Comparison of ENCODE assay signal across 9 mouse cellular contexts in the genomic region with DNA sequence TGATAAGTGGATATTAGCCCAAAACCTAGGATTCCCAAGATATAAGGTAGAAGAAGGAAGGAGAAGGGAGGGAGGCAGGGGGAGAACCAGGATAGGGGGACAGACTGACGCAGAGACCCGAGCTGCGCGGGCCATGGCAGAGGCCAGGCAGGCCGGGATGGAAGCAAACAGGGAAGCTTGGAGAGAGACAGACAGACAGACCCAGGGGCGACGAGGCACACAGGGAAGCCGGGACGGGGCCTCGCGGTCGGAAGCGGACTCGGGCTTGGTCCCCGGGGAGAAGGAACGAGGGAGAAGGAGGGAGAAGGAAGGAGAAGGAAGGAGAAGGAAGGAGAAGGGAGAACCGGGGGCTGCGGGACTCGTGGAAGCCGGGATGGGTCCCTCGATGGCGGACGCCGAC. TPM values are rescaled to one million over a fixed set of nuclear protein-coding genes. Genes with fewer than 3 reads are reported as not detected.
DNase-seq lines count a peak whose midpoint lies in the region; ATAC-seq and TF ChIP-seq lines count a peak whose summit lies in the region.
"Not testable (repeated sequence)": the region's sequence is repeated elsewhere in the genome, so short reads cannot be mapped to it uniquely, and the experiment has no call there.
"Had no signal": no experiment of that assay in that cellular context is flagged by ENCODE, and none has a peak within 500 bp of the region (broad histone marks: within the 10 kb centered on the region; RNA-seq: fewer than 3 reads in every experiment).

No protein-coding gene starts in this region.

- not testable (repeated sequence) for H3K9me3 ChIP-seq in embryonic facial prominence, embryonic 15.5 days (replicated peaks); heart, embryonic 14.5 days (ENCODE audit: control insufficient read depth, low read length); kidney, embryonic 14.5 days (ENCODE audit: control insufficient read depth, low read length); midbrain, embryonic 12.5 days

- peak overlapping the region; percentile 35 for H3K4me2 ChIP-seq in embryonic facial prominence, embryonic 15.5 days (replicated peaks)
- H3K4me2 ChIP-seq in heart, embryonic 14.5 days (ENCODE audit: low read length) = peak overlapping the region; percentile 53
- H3K4me2 ChIP-seq in kidney, embryonic 14.5 days (replicated peaks; ENCODE audit: low read depth, low read length) = peak overlapping the region; percentile 6; the same call in 1 of the 2 replicates
- H3K4me2 ChIP-seq in midbrain, embryonic 12.5 days (replicated peaks) = peak overlapping the region; percentile 21

- TF ChIP-seq POLR2A in liver, adult 2 months (IDR thresholded peaks at IDR 0.05; ENCODE audit: extremely low read depth, insufficient read depth, low read length) = not testable (repeated sequence)

- ATAC-seq in embryonic facial prominence, embryonic 15.5 days (ENCODE audit: insufficient number of reproducible peaks, low FRiP score, low TSS enrichment, low read depth) = peak; percentile 27; the same call in 1 of the 2 replicates
- ATAC-seq in heart, embryonic 14.5 days (ENCODE audit: insufficient number of reproducible peaks, insufficient read depth, low FRiP score, low read depth) = peak; percentile 41; the same call in 1 of the 2 replicates
- peak; percentile 84; the same call in 1 of the 2 replicates for ATAC-seq in kidney, embryonic 14.5 days (ENCODE audit: low FRiP score, low TSS enrichment)
- ATAC-seq in midbrain, embryonic 12.5 days (ENCODE audit: low FRiP score, low read depth) = peak; percentile 66

- H3K36me3 ChIP-seq in embryonic facial prominence, embryonic 15.5 days; heart, embryonic 14.5 days (ENCODE audit: control insufficient read depth, insufficient read depth, low read length); kidney, embryonic 14.5 days (ENCODE audit: control insufficient read depth, insufficient read depth, low read length); liver, adult 2 months (ENCODE audit: control insufficient read depth, insufficient read depth, low read length); midbrain, embryonic 12.5 days: not testable (repeated sequence)

- H3K27ac ChIP-seq in embryonic facial prominence, embryonic 15.5 days (replicated peaks) = peak overlapping the region; percentile 67
- H3K27ac ChIP-seq in heart, embryonic 14.5 days (replicated peaks in 1 of 2; ENCODE audit: control insufficient read depth in 1 of 2, insufficient read depth in 1 of 2, low read depth in 2 of 2, low read length in 2 of 2) = peak overlapping the region in 1 of 2 experiments; percentile 45; a peak in 1 of 4 replicates
- not testable (repeated sequence) for H3K27ac ChIP-seq in kidney, embryonic 14.5 days (ENCODE audit: low read depth, low read length); liver, adult 2 months (replicated peaks; ENCODE audit: insufficient read depth, low read depth, low read length)
- peak overlapping the region; percentile 35; the same call in 1 of the 2 replicates for H3K27ac ChIP-seq in midbrain, embryonic 12.5 days (replicated peaks)

- TF ChIP-seq CTCF in liver, adult 2 months (IDR thresholded peaks at IDR 0.05; ENCODE audit: low read depth, low read length) = not testable (repeated sequence)

- 0 out of 2 replicates have a peak overlapping the region, but pooled peaks have one; percentile 3 for H3K9ac ChIP-seq in embryonic facial prominence, embryonic 15.5 days
- H3K9ac ChIP-seq in heart, embryonic 14.5 days (ENCODE audit: low read length) = peak overlapping the region; percentile 64
- peak overlapping the region; percentile 9; the same call in 1 of the 2 replicates for H3K9ac ChIP-seq in kidney, embryonic 14.5 days (ENCODE audit: low read depth, low read length)
- H3K9ac ChIP-seq in liver, adult 2 months (ENCODE audit: low read depth, low read length) = peak overlapping the region; percentile 23; the same call in 1 of the 2 replicates
- not testable (repeated sequence) for H3K9ac ChIP-seq in midbrain, embryonic 12.5 days (replicated peaks)

- H3K27me3 ChIP-seq in embryonic facial prominence, embryonic 15.5 days; heart, embryonic 14.5 days (ENCODE audit: control insufficient read depth, insufficient read depth, low read length); kidney, embryonic 14.5 days (ENCODE audit: control insufficient read depth, insufficient read depth, low read length); liver, adult 2 months (ENCODE audit: control insufficient read depth, insufficient read depth, low read length); midbrain, embryonic 12.5 days: not testable (repeated sequence)

- not testable (repeated sequence) for H3K79me2 ChIP-seq in liver, adult 2 months (ENCODE audit: control insufficient read depth, insufficient read depth, low read length)

- peak overlapping the region; percentile 40 for H3K4me3 ChIP-seq in embryonic facial prominence, embryonic 15.5 days (replicated peaks)
- peak overlapping the region; percentile 40 to 48 for H3K4me3 ChIP-seq in heart, embryonic 14.5 days (ENCODE audit: control insufficient read depth in 1 of 2, insufficient read depth in 1 of 2, low read depth in 1 of 2, low read length in 2 of 2)
- H3K4me3 ChIP-seq in kidney, embryonic 14.5 days (ENCODE audit: low read length) = peak overlapping the region; percentile 32
- H3K4me3 ChIP-seq in liver, adult 2 months (ENCODE audit: insufficient read depth, low read depth, low read length) = peak overlapping the region; percentile 80
- H3K4me3 ChIP-seq in midbrain, embryonic 12.5 days = peak overlapping the region; percentile 19

- H3K4me1 ChIP-seq in embryonic facial prominence, embryonic 15.5 days; heart, embryonic 14.5 days (ENCODE audit: control insufficient read depth in 2 of 2, insufficient read depth in 2 of 2, low read length in 2 of 2); kidney, embryonic 14.5 days (ENCODE audit: control insufficient read depth, insufficient read depth, low read length); liver, adult 2 months (ENCODE audit: control insufficient read depth, insufficient read depth, low read length); midbrain, embryonic 12.5 days: not testable (repeated sequence)

- 47% methylated on average over 24 of the region's 24 CpGs for WGBS in embryonic facial prominence, embryonic 15.5 days
- WGBS in heart, embryonic 14.5 days = 54% methylated on average over 24 of the region's 24 CpGs
- WGBS in kidney, embryonic 14.5 days = 51% methylated on average over 24 of the region's 24 CpGs
- WGBS in liver, adult 2 months = 63% methylated on average over 24 of the region's 24 CpGs
- WGBS in midbrain, embryonic 12.5 days = 46% methylated on average over 24 of the region's 24 CpGs

- DNase-seq in adrenal gland, postnatal 14 days = peak; percentile 49
- peak; percentile 8 for DNase-seq in liver, adult 2 months (ENCODE audit: extremely low read depth, low read depth, low spot score)
- peak; percentile 48 to 49 for DNase-seq in right cerebral cortex, postnatal 10 days (ENCODE audit: low spot score in 2 of 2)

RNA-seq across cellular contexts. Expression of a gene that starts 0.5 kb away (rescaled TPM):
- total RNA-seq in adrenal gland, postnatal 14 days (2021) = 2.9 and 3.8 TPM in 2 replicates
- polyA plus RNA-seq in embryonic facial prominence, embryonic 15.5 days (2015; fragmentation: Nextera tagmentation; extraction: Ambion mirVana) = 5.0 and 6.0 TPM in 2 replicates
- polyA plus RNA-seq in heart, embryonic 14.5 days (2014; fragmentation: Nextera tagmentation; extraction: Ambion mirVana) = 1.9 and 2.3 TPM in 2 replicates
- polyA plus RNA-seq in kidney, embryonic 14.5 days (2014; fragmentation: Nextera tagmentation; extraction: Ambion mirVana) = 3.8 and 5.6 TPM in 2 replicates
- 1.5 and 3.0 TPM in 2 replicates for total RNA-seq in liver, adult 2 months (2014; rRNA removed)
- 1.3 TPM in 2 replicates for polyA plus RNA-seq in liver, adult 2 months (2012; rRNA removed)
- polyA plus RNA-seq in midbrain, embryonic 12.5 days (2016; fragmentation: Nextera tagmentation; extraction: Ambion mirVana) = 3.3 and 3.8 TPM in 2 replicates

RNA-seq across cellular contexts. Expression of a gene that starts 23.1 kb away (rescaled TPM):
- 49.8 and 50.7 TPM in 2 replicates for total RNA-seq in adrenal gland, postnatal 14 days (2021)
- 57.0 and 57.1 TPM in 2 replicates for polyA plus RNA-seq in embryonic facial prominence, embryonic 15.5 days (2015; fragmentation: Nextera tagmentation; extraction: Ambion mirVana)
- polyA plus RNA-seq in heart, embryonic 14.5 days (2014; fragmentation: Nextera tagmentation; extraction: Ambion mirVana) = 46.2 and 50.1 TPM in 2 replicates
- polyA plus RNA-seq in kidney, embryonic 14.5 days (2014; fragmentation: Nextera tagmentation; extraction: Ambion mirVana) = 25.6 and 39.0 TPM in 2 replicates
- total RNA-seq in liver, adult 2 months (2014; rRNA removed) = 35.8 and 37.5 TPM in 2 replicates
- polyA plus RNA-seq in liver, adult 2 months (2012; rRNA removed) = 19.6 and 23.2 TPM in 2 replicates
- 90.2 and 90.9 TPM in 2 replicates for polyA plus RNA-seq in midbrain, embryonic 12.5 days (2016; fragmentation: Nextera tagmentation; extraction: Ambion mirVana)

RNA-seq across cellular contexts. Expression of a gene that starts 30.4 kb away (rescaled TPM):
- total RNA-seq in adrenal gland, postnatal 14 days (2021) = 0.22 TPM in 1 of 2 replicates, not detected in the other
- polyA plus RNA-seq in embryonic facial prominence, embryonic 15.5 days (2015; fragmentation: Nextera tagmentation; extraction: Ambion mirVana) = 1.1 and 1.2 TPM in 2 replicates
- 0.14 TPM in 1 of 2 replicates, not detected in the other for polyA plus RNA-seq in heart, embryonic 14.5 days (2014; fragmentation: Nextera tagmentation; extraction: Ambion mirVana)
- polyA plus RNA-seq in kidney, embryonic 14.5 days (2014; fragmentation: Nextera tagmentation; extraction: Ambion mirVana) = 0.14 and 0.20 TPM in 2 replicates
- total RNA-seq in liver, adult 2 months (2014; rRNA removed) = 1.1 and 1.4 TPM in 2 replicates
- 0.33 TPM in 1 of 2 replicates, not detected in the other for polyA plus RNA-seq in liver, adult 2 months (2012; rRNA removed)
- polyA plus RNA-seq in midbrain, embryonic 12.5 days (2016; fragmentation: Nextera tagmentation; extraction: Ambion mirVana) = 0.37 and 0.65 TPM in 2 replicates

RNA-seq across cellular contexts. Expression of a gene that starts 59.9 kb away (rescaled TPM):
- 0.15 and 0.19 TPM in 2 replicates for total RNA-seq in adrenal gland, postnatal 14 days (2021)
- polyA plus RNA-seq in embryonic facial prominence, embryonic 15.5 days (2015; fragmentation: Nextera tagmentation; extraction: Ambion mirVana) = not detected in 2 replicates
- not detected in 2 replicates for polyA plus RNA-seq in heart, embryonic 14.5 days (2014; fragmentation: Nextera tagmentation; extraction: Ambion mirVana)
- not detected in 2 replicates for polyA plus RNA-seq in kidney, embryonic 14.5 days (2014; fragmentation: Nextera tagmentation; extraction: Ambion mirVana)
- not detected in 2 replicates for total RNA-seq in liver, adult 2 months (2014; rRNA removed)
- not detected in 2 replicates for polyA plus RNA-seq in liver, adult 2 months (2012; rRNA removed)
- polyA plus RNA-seq in midbrain, embryonic 12.5 days (2016; fragmentation: Nextera tagmentation; extraction: Ambion mirVana) = not detected in 2 replicates
- polyA plus RNA-seq: frontal cortex, adult 2 months; inflammation-experienced regulatory T-cells, adult 6 months had no signal

Comparison
In these comparisons a context has a peak if more than half of its experiments do, and no peak if none do; other contexts are left out.
1. ATAC-seq: peak in every context shown above with its lines; median percentile 84 in kidney, embryonic 14.5 days; 66 in midbrain, embryonic 12.5 days; 41 in heart, embryonic 14.5 days; 27 in embryonic facial prominence, embryonic 15.5 days.
2. H3K4me3 ChIP-seq: peak in every context shown above with its lines; median percentile 80 in liver, adult 2 months; 44 in heart, embryonic 14.5 days; 40 in embryonic facial prominence, embryonic 15.5 days; 32 in kidney, embryonic 14.5 days; 19 in midbrain, embryonic 12.5 days.